Mouse (Mus musculus): ENCODE data around the gene Zfp512b.

Gene Zfp512b

GRCm38 (mm10) chr2:181592231-181593041 lies at the start of gene Zfp512b:
Zfp512b (minus strand) TSS chr2:181592803.
- peak; percentile 66 to 72 for DNase-seq (ENCODE audit: low spot score in 2 of 2)

- DNase-seq (ENCODE audit: low spot score in 2 of 2): no peak
Observed at GRCm38 (mm10) chr2:181635865-181636264, 43.3 kb upstream of the Zfp512b start.

GRCm38 (mm10) chr2:181632624-181633023 lies 40.0 kb upstream of the Zfp512b start:
- DNase-seq (ENCODE audit: low spot score in 2 of 2): no peak

- no peak for DNase-seq (ENCODE audit: low spot score in 2 of 2)
Observed at GRCm38 (mm10) chr2:181628471-181628870, 35.9 kb upstream of the Zfp512b start.

- no peak for DNase-seq (ENCODE audit: low spot score in 2 of 2)
Observed at GRCm38 (mm10) chr2:181623401-181623800, 30.8 kb upstream of the Zfp512b start.

- no peak for DNase-seq (ENCODE audit: low spot score in 2 of 2)
Observed at GRCm38 (mm10) chr2:181618761-181619495, 26.3 kb upstream of the Zfp512b start.

GRCm38 (mm10) chr2:181602367-181602766 lies 9.8 kb upstream of the Zfp512b start:
- no peak for DNase-seq (ENCODE audit: low spot score in 2 of 2)

GRCm38 (mm10) chr2:181601751-181602145 lies 9.1 kb upstream of the Zfp512b start:
- DNase-seq (ENCODE audit: low spot score in 2 of 2): no peak

GRCm38 (mm10) chr2:181600828-181601750 lies 8.5 kb upstream of the Zfp512b start:
- DNase-seq (ENCODE audit: low spot score in 2 of 2): peak; percentile 91 to 93

GRCm38 (mm10) chr2:181600226-181600758 lies 7.7 kb upstream of the Zfp512b start:
- no peak for DNase-seq (ENCODE audit: low spot score in 2 of 2)

- DNase-seq (ENCODE audit: low spot score in 2 of 2): peak; percentile 49 to 65
Observed at GRCm38 (mm10) chr2:181598454-181599351, 6.1 kb upstream of the Zfp512b start, which contains the start of gene Samd10. Samd10 (minus strand) TSS chr2:181599212.

- DNase-seq (ENCODE audit: low spot score in 2 of 2): no peak
Observed at GRCm38 (mm10) chr2:181597378-181598061, 4.9 kb upstream of the Zfp512b start.

- no peak for DNase-seq (ENCODE audit: low spot score in 2 of 2)
Observed at GRCm38 (mm10) chr2:181596221-181596960, 3.8 kb upstream of the Zfp512b start.

GRCm38 (mm10) chr2:181594946-181595696 lies 2.5 kb upstream of the Zfp512b start:
- DNase-seq (ENCODE audit: low spot score in 2 of 2): no peak

GRCm38 (mm10) chr2:181593937-181594336 lies 1.3 kb upstream of the Zfp512b start:
- DNase-seq (ENCODE audit: low spot score in 2 of 2): no peak

GRCm38 (mm10) chr2:181593042-181593421 lies 429 bp upstream of the Zfp512b start:
- DNase-seq (ENCODE audit: low spot score in 2 of 2): no peak

GRCm38 (mm10) chr2:181591528-181592085 lies 996 bp downstream of the Zfp512b start, which contains the start of gene Prpf6:
Prpf6 (plus strand) TSS chr2:181591868.
- no peak for DNase-seq (ENCODE audit: low spot score in 2 of 2)

- DNase-seq (ENCODE audit: low spot score in 2 of 2): no peak
Observed at GRCm38 (mm10) chr2:181590471-181590870, 2.1 kb downstream of the Zfp512b start.

Measured in urinary bladder, adult 18-20 months (tissue).